Mouse (Mus musculus) kidney, adult 2 months (tissue): Measurements from ENCODE around the gene Rbbp6. TPM values are rescaled to one million over a fixed set of nuclear protein-coding genes. Genes with fewer than 3 reads are reported as not detected.

Experiments used
- DNase-seq: peaks from one replicate; pipeline ENCODE4 v3.0.0; 2021
- H3K27ac ChIP-seq: fragments of 200-500 bp; 2 replicates; pipeline ENCODE4 v1.5.1; 2012; ENCODE audit warnings: low read depth, low read length, control low read depth, inconsistent platforms; ENCODE audit not compliant: insufficient read depth
- H3K27me3 ChIP-seq: fragments of 200-500 bp; replicated peaks from 2 replicates; pipeline ENCODE4 v1.6.1; 2012; ENCODE audit warnings: mild to moderate bottlenecking, moderate library complexity, low read length, inconsistent platforms; ENCODE audit not compliant: control insufficient read depth, insufficient read depth
- H3K36me3 ChIP-seq: fragments of 200-500 bp; 2 replicates; pipeline ENCODE4 v1.6.1; 2012; ENCODE audit warnings: mild to moderate bottlenecking, moderate library complexity, low read length, inconsistent platforms; ENCODE audit not compliant: control insufficient read depth, insufficient read depth
- H3K4me1 ChIP-seq: fragments of 200-500 bp; 2 replicates; pipeline ENCODE4 v1.6.1; 2011; ENCODE audit warnings: low read length; ENCODE audit not compliant: control insufficient read depth, insufficient read depth
- H3K4me3 ChIP-seq: fragments of 200-500 bp; 2 replicates; pipeline ENCODE4 v1.5.1; 2011; ENCODE audit warnings: mild to moderate bottlenecking, low read depth, low read length, control low read depth; ENCODE audit not compliant: insufficient read depth
- CTCF ChIP-seq: fragments of 200-500 bp; conservative IDR thresholded peaks from 2 replicates; pipeline ENCODE4 v1.5.1; 2011; ENCODE audit warnings: low read depth, mild to moderate bottlenecking, control low read depth, low read length, moderate library complexity, mixed read lengths; ENCODE audit not compliant: insufficient read depth, insufficient read length
- POLR2A ChIP-seq: fragments of 200-500 bp; IDR thresholded peaks from one replicate; pipeline ENCODE4 v1.6.1; 2011; ENCODE audit warnings: low read depth, low read length, control low read depth
- WGBS: fragments of 180-500 bp; shearing (Covaris S2); methylation state at CpG from one replicate; pipeline ENCODE4 v1.1.7; 2018; 5-methylcytosine and 5-hydroxymethylcytosine counted together
- polyA plus RNA-seq: library from polyadenylated mRNA; depleted of rRNA; stranded (reverse); fragments of >200 nt; gene quantifications from 2 replicates; pipeline ENCODE4 v1.2.3, GENCODE M21; 2012

Rbbp6 gene
- polyA plus RNA-seq, 1 experiment: 11.1 TPM

GRCm38 (mm10) chr7:122998189-122998588 lies 32.7 kb downstream of the Rbbp6 start:
- no peaks in the 10 kb centered on the region for H3K4me1 ChIP-seq
- 51% methylated on average over 3 of the region's 3 CpGs for WGBS
- no peak for DNase-seq
- peaks cover 29% of the 10 kb centered on the region for H3K36me3 ChIP-seq
- H3K4me3 ChIP-seq: no peak overlapping the region
- TF ChIP-seq CTCF (no peak), POLR2A (no peak)
- H3K27ac ChIP-seq: no peak overlapping the region
- no peaks in the 10 kb centered on the region for H3K27me3 ChIP-seq

GRCm38 (mm10) chr7:122999871-123000396 lies 34.4 kb downstream of the Rbbp6 start:
- Histone ChIP-seq H3K36me3 (peaks cover 29% of the 10 kb centered on the region), H3K4me3 (no peak overlapping the region), H3K4me1 (no peaks in the 10 kb centered on the region), H3K27ac (no peak overlapping the region), H3K27me3 (no peaks in the 10 kb centered on the region)
- no peak for DNase-seq
- TF ChIP-seq POLR2A (no peak), CTCF (no peak)
- 75% methylated on average over 11 of the region's 11 CpGs for WGBS

- Histone ChIP-seq H3K4me3 (no peak overlapping the region), H3K36me3 (peaks cover 29% of the 10 kb centered on the region), H3K27me3 (no peaks in the 10 kb centered on the region), H3K4me1 (no peaks in the 10 kb centered on the region), H3K27ac (peak overlapping the region; percentile 42; the same call in 1 of the 2 replicates)
- 60% methylated on average over 16 of the region's 16 CpGs for WGBS
- peak; percentile 88 for DNase-seq
- TF ChIP-seq CTCF (no peak), POLR2A (no peak)
Observed at GRCm38 (mm10) chr7:123000796-123001195, 35.3 kb downstream of the Rbbp6 start.

GRCm38 (mm10) chr7:123001341-123002027 lies 36.0 kb downstream of the Rbbp6 start:
- WGBS: 79% methylated on average over 20 of the region's 20 CpGs
- H3K4me1 ChIP-seq: no peaks in the 10 kb centered on the region
- no peak for TF ChIP-seq POLR2A
- no peak for TF ChIP-seq CTCF
- no peak for DNase-seq
- H3K36me3 ChIP-seq: peaks cover 29% of the 10 kb centered on the region
- no peaks in the 10 kb centered on the region for H3K27me3 ChIP-seq
- H3K4me3 ChIP-seq: no peak overlapping the region
- no peak overlapping the region for H3K27ac ChIP-seq

- no peak overlapping the region for H3K4me3 ChIP-seq
- no peaks in the 10 kb centered on the region for H3K4me1 ChIP-seq
- no peak overlapping the region for H3K27ac ChIP-seq
- peaks cover 29% of the 10 kb centered on the region for H3K36me3 ChIP-seq
- DNase-seq: no peak
- no peaks in the 10 kb centered on the region for H3K27me3 ChIP-seq
- TF ChIP-seq POLR2A (no peak), CTCF (no peak)
- WGBS: 94% methylated on average over 6 of the region's 6 CpGs
Observed at GRCm38 (mm10) chr7:123002028-123002410, 36.5 kb downstream of the Rbbp6 start.

- Histone ChIP-seq H3K4me1 (no peaks in the 10 kb centered on the region), H3K36me3 (peaks cover 29% of the 10 kb centered on the region), H3K27ac (no peak overlapping the region), H3K27me3 (no peaks in the 10 kb centered on the region), H3K4me3 (no peak overlapping the region)
- no peak for TF ChIP-seq POLR2A
- TF ChIP-seq CTCF: no peak
- 91% methylated on average over 4 of the region's 4 CpGs for WGBS
- no peak for DNase-seq
Observed at GRCm38 (mm10) chr7:123003207-123003606, 37.7 kb downstream of the Rbbp6 start.

- TF ChIP-seq CTCF (no peak), POLR2A (no peak)
- Histone ChIP-seq H3K27me3 (no peaks in the 10 kb centered on the region), H3K27ac (no peak overlapping the region), H3K36me3 (peaks cover 19% of the 10 kb centered on the region), H3K4me1 (no peaks in the 10 kb centered on the region), H3K4me3 (no peak overlapping the region)
- WGBS: 90% methylated on average over 5 of the region's 5 CpGs
- DNase-seq: no peak
Observed at GRCm38 (mm10) chr7:123004442-123004841, 39.0 kb downstream of the Rbbp6 start.
